Mouse (Mus musculus) heart, embryonic 15.5 days (tissue): ENCODE measurements around the gene Krt86. TPM values are rescaled to one million over a fixed set of nuclear protein-coding genes. Genes with fewer than 3 reads are reported as not detected.
A peak's percentile ranks its signal among the peaks of the same experiment; 100 is the strongest.

ENCODE experiments used
- ATAC-seq: fragments of 200-750 bp; cut with Nextera tagmentation; replicated peaks from 2 replicates; pipeline ENCODE4 v1.8.0; 2017; ENCODE audit warnings: low read depth, moderate TSS enrichment; ENCODE audit not compliant: insufficient number of reproducible peaks, insufficient read depth, low FRiP score
- H3K27ac ChIP-seq: fragments of 300-500 bp; sonication (generic); 2 replicates; pipeline ENCODE4 v1.5.1; 2015; ENCODE audit warnings: mild to moderate bottlenecking, inconsistent platforms
- H3K27me3 ChIP-seq: fragments of 300-500 bp; sonication (generic); 2 replicates; pipeline ENCODE4 v1.6.1; 2015; ENCODE audit warnings: inconsistent platforms
- H3K36me3 ChIP-seq: fragments of 300-500 bp; sonication (generic); 2 replicates; pipeline ENCODE4 v1.6.1; 2015; ENCODE audit warnings: mild to moderate bottlenecking, inconsistent platforms
- H3K4me1 ChIP-seq: fragments of 300-500 bp; sonication (generic); replicated peaks from 2 replicates; pipeline ENCODE4 v1.6.1; 2015; ENCODE audit warnings: inconsistent platforms
- H3K4me2 ChIP-seq: fragments of 300-500 bp; sonication (generic); 2 replicates; pipeline ENCODE4 v1.6.1; 2015; ENCODE audit warnings: inconsistent platforms, mild to moderate bottlenecking, moderate library complexity
- H3K4me3 ChIP-seq: fragments of 300-500 bp; sonication (generic); 2 replicates; pipeline ENCODE4 v1.5.1; 2015; ENCODE audit warnings: mild to moderate bottlenecking, inconsistent platforms
- H3K9ac ChIP-seq: fragments of 300-500 bp; sonication (generic); 2 replicates; pipeline ENCODE4 v1.6.1; 2015; ENCODE audit warnings: mild to moderate bottlenecking, inconsistent platforms
- H3K9me3 ChIP-seq: fragments of 300-500 bp; sonication (generic); replicated peaks from 2 replicates; pipeline ENCODE4 v1.6.1; 2016; ENCODE audit warnings: inconsistent platforms
- WGBS: fragments of 180-500 bp; shearing (Covaris S2); methylation state at CpG from one replicate; pipeline ENCODE4 v1.1.7; 2015; ENCODE audit warnings: mixed read lengths; 5-methylcytosine and 5-hydroxymethylcytosine counted together
- polyA plus RNA-seq: library from polyadenylated mRNA; unstranded; fragments of >200 nt; fragmentation: Nextera tagmentation; extraction: Ambion mirVana; gene quantifications from 2 replicates; pipeline ENCODE4 v1.2.1, GENCODE M21; 2015

Gene Krt86
- polyA plus RNA-seq: not detected in 2 replicates

DNA sequence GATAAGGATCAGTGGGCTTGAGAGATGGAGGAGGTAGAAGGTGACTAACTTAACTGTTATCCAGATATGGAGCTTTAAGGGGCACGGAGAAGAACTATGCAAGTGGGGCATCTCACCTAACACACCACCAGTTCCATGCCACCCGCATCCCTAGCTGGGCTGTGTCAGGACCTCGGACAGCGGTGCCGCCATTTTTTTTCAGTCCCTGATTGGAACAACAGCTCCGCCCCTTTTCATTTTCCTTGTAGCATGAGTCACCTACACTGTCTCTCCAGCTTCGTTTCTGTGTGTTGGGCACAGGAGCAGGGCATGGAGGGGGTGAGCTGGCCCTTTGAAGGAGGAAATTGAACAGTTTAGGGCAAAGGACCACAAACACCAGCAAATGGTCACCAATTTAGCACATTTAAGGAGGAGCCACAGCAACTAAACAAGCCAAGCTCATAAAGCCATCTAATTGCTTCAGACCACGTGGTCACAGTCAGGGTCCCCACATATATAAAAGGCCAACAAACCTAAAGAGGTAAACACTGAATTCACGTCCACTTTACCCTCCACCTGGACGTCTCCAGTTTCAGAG is at the start of gene Krt86:
Gene Krt86 (plus strand): TSS at position 527 of the 577 bp plus-strand sequence.
- Histone ChIP-seq H3K36me3 (no peaks in the 10 kb centered on the region), H3K9me3 (no peaks in the 10 kb centered on the region), H3K9ac (no peak within 1 kb of the TSS), H3K4me1 (no peaks in the 10 kb centered on the region), H3K4me2 (no peak within 1 kb of the TSS), H3K4me3 (no peak within 1 kb of the TSS), H3K27ac (no peak within 1 kb of the TSS), H3K27me3 (peaks cover 7% of the 10 kb centered on the region)
- 19% methylated on average over 10 of the region's 10 CpGs for WGBS
- ATAC-seq: no peak

GRCm38 (mm10) chr15:101424914-101425313 is 48.4 kb upstream of the Krt86 start:
- Histone ChIP-seq H3K9me3 (no peaks in the 10 kb centered on the region), H3K4me2 (no peak overlapping the region), H3K36me3 (no peaks in the 10 kb centered on the region), H3K4me1 (no peaks in the 10 kb centered on the region), H3K27ac (no peak overlapping the region), H3K4me3 (no peak overlapping the region), H3K27me3 (peaks cover 6% of the 10 kb centered on the region), H3K9ac (no peak overlapping the region)
- no peak for ATAC-seq
- WGBS: 25% methylated on average over 5 of the region's 5 CpGs

- 81% methylated on average over 7 of the region's 7 CpGs for WGBS
- no peak overlapping the region for H3K9ac ChIP-seq
- no peak overlapping the region for H3K4me2 ChIP-seq
- H3K4me1 ChIP-seq: peaks cover 6% of the 10 kb centered on the region
- no peak overlapping the region for H3K4me3 ChIP-seq
- H3K36me3 ChIP-seq: no peaks in the 10 kb centered on the region
- no peaks in the 10 kb centered on the region for H3K9me3 ChIP-seq
- peaks cover 57% of the 10 kb centered on the region for H3K27me3 ChIP-seq
- no peak overlapping the region for H3K27ac ChIP-seq
- no peak for ATAC-seq
These were observed 36.7 kb upstream of the Krt86 start for GRCm38 (mm10) chr15:101436611-101437010.

DNA sequence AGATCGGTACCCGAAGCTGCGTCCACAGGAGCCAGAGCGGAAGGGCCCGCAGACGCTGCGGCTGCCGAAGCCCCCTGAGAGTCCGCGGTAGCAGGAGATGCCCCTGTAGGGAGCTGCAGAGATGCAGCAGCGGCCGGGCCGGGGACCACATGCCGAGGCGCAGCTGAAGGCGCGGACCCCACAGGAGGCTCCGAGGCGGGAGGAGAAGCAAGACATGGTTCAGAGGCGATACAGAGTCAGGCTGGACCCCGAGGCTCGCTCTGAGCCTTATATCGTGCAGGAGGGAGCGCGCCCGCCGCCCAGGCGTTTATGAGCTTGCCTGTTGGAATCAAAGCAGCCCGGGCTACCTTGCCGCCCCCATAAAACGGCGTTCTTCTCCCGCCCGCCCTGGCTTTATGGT is 34.7 kb upstream of the Krt86 start, which contains the start of gene Krt87:
Gene Krt87 (minus strand): TSS at position 250 of the 400 bp plus-strand sequence.
- peaks cover 6% of the 10 kb centered on the region for H3K4me1 ChIP-seq
- WGBS: 2% methylated on average over 29 of the region's 34 CpGs
- no peak for ATAC-seq
- peaks cover 51% of the 10 kb centered on the region for H3K27me3 ChIP-seq
- H3K4me3 ChIP-seq: peak within 1 kb of the TSS; percentile 27
- H3K36me3 ChIP-seq: no peaks in the 10 kb centered on the region
- H3K27ac ChIP-seq: no peak within 1 kb of the TSS
- peak within 1 kb of the TSS; percentile 44 for H3K4me2 ChIP-seq
- H3K9ac ChIP-seq: no peak within 1 kb of the TSS
- H3K9me3 ChIP-seq: no peaks in the 10 kb centered on the region

DNA sequence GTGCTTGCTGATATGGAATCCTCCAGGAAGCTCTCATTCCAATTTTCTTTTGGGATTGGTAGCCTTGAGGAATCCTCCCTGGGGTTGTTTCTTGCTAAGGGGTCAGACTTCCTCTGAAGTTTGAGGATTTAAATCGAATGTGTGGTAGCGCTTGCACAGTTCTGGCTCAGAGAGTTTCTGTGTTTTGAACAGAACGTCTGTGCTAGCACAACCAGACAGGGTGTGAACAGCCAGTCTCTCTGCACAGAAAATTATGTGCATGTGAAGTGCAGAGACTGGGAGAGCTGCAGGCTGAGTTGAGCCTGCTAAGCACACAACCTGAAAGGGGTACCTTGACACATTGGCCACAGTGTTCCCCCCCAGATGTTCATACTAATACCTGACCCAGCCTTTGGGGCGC is 32.4 kb upstream of the Krt86 start:
- Histone ChIP-seq H3K27ac (no peak overlapping the region), H3K4me2 (no peak overlapping the region), H3K27me3 (peaks cover 51% of the 10 kb centered on the region), H3K36me3 (no peaks in the 10 kb centered on the region), H3K4me1 (peaks cover 6% of the 10 kb centered on the region), H3K9ac (no peak overlapping the region), H3K9me3 (no peaks in the 10 kb centered on the region), H3K4me3 (no peak overlapping the region)
- 60% methylated on average over 4 of the region's 4 CpGs for WGBS
- ATAC-seq: no peak

GRCm38 (mm10) chr15:101446572-101446971 is 26.7 kb upstream of the Krt86 start:
- H3K4me3 ChIP-seq: no peak overlapping the region
- H3K4me2 ChIP-seq: peak overlapping the region; percentile 23; the same call in 1 of the 2 replicates
- H3K9me3 ChIP-seq: no peaks in the 10 kb centered on the region
- H3K36me3 ChIP-seq: no peaks in the 10 kb centered on the region
- ATAC-seq: no peak
- H3K27ac ChIP-seq: no peak overlapping the region
- no peaks in the 10 kb centered on the region for H3K27me3 ChIP-seq
- 42% methylated on average over 11 of the region's 11 CpGs for WGBS
- H3K9ac ChIP-seq: no peak overlapping the region
- 0 out of 2 replicates have a peak, but pooled peaks cover 2% of the 10 kb centered on the region for H3K4me1 ChIP-seq

GRCm38 (mm10) chr15:101447444-101447843 is 25.8 kb upstream of the Krt86 start, which contains the start of gene Krt88:
TSS of gene Krt88 (plus strand) at chr15:101447744.
- WGBS: 65% methylated on average over 2 of the region's 2 CpGs
- H3K9ac ChIP-seq: no peak within 1 kb of the TSS
- no peaks in the 10 kb centered on the region for H3K9me3 ChIP-seq
- H3K27ac ChIP-seq: no peak within 1 kb of the TSS
- H3K4me2 ChIP-seq: peak within 1 kb of the TSS; percentile 23; the same call in 1 of the 2 replicates
- H3K27me3 ChIP-seq: no peaks in the 10 kb centered on the region
- no peak within 1 kb of the TSS for H3K4me3 ChIP-seq
- no peak for ATAC-seq
- 0 out of 2 replicates have a peak, but pooled peaks cover 2% of the 10 kb centered on the region for H3K4me1 ChIP-seq
- no peaks in the 10 kb centered on the region for H3K36me3 ChIP-seq

DNA sequence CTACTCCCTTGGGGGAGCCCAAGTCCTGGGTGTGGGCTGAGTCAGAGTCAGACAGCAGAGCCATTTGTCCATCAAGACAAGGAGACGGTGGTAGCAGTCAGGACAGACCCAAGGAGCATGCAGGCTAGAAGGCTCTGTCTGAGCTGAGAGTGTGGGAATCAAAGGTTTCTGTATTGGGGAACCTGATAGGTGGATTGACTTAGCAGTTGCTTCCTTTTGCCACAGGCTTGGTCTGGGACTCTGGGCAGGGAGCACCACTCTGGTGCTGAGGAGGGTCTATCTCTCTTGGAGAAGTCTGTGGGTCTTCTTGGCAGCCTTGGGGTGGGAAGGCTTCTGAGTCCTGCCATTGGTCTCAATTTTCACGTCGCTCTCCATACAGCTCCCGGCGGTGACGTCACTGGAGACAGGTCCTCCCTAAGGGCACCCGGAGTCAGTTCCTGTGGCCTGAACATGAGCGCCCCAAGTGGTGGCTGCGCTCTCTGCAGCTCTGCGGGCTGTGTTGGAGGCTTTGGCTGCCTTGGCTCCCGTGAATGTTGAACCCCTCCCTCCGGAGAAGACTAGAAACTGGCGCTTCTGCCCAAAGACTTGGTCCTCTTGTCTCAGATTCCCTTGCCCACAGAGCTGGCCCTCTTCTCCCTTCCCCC is 20.1 kb upstream of the Krt86 start:
- Histone ChIP-seq H3K9me3 (no peaks in the 10 kb centered on the region), H3K4me3 (no peak overlapping the region)
- ATAC-seq: no peak; the same call in 1 of the 2 replicates

GRCm38 (mm10) chr15:101454774-101455173 is 18.5 kb upstream of the Krt86 start:
- peaks cover 3% of the 10 kb centered on the region for H3K4me1 ChIP-seq
- H3K9ac ChIP-seq: no peak overlapping the region
- no peak overlapping the region for H3K4me3 ChIP-seq
- H3K9me3 ChIP-seq: no peaks in the 10 kb centered on the region
- H3K36me3 ChIP-seq: no peaks in the 10 kb centered on the region
- 84% methylated on average over 8 of the region's 8 CpGs for WGBS
- no peak for ATAC-seq
- no peak overlapping the region for H3K4me2 ChIP-seq
- H3K27me3 ChIP-seq: no peaks in the 10 kb centered on the region
- no peak overlapping the region for H3K27ac ChIP-seq

More for the DNA sequence above, 20.1 kb upstream of the Krt86 start:
- H3K36me3 ChIP-seq: no peaks in the 10 kb centered on the region
- H3K9ac ChIP-seq: no peak overlapping the region
- H3K4me2 ChIP-seq: peak overlapping the region; percentile 41
- no peaks in the 10 kb centered on the region for H3K27me3 ChIP-seq
- WGBS: 2% methylated on average over 13 of the region's 13 CpGs
- peaks cover 3% of the 10 kb centered on the region for H3K4me1 ChIP-seq
- H3K27ac ChIP-seq: no peak overlapping the region

DNA sequence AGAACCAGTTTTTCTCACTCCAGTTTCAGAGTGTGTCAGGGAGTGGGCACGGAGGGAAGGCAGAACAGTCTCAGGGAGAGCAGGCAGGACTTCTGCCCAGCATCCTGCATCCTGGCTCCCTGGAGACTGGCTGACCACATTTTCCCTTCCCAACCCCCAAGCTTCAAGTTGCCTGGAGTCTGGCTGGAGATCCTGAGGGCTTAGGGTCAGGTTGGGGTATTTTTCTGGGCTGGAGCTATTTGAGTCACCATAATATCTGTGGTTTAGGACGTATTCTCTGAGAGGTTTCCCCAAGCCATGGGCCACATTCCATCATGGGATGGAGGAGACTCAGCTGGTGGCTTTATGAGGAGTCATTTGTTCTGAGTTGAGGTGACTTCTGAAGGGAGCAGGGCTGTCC is 18.0 kb upstream of the Krt86 start:
- Histone ChIP-seq H3K9me3 (no peaks in the 10 kb centered on the region), H3K4me2 (no peak overlapping the region), H3K4me1 (peaks cover 3% of the 10 kb centered on the region), H3K9ac (no peak overlapping the region), H3K27ac (no peak overlapping the region), H3K36me3 (no peaks in the 10 kb centered on the region), H3K27me3 (no peaks in the 10 kb centered on the region), H3K4me3 (no peak overlapping the region)
- WGBS: 74% methylated on average over 2 of the region's 2 CpGs
- ATAC-seq: no peak

DNA sequence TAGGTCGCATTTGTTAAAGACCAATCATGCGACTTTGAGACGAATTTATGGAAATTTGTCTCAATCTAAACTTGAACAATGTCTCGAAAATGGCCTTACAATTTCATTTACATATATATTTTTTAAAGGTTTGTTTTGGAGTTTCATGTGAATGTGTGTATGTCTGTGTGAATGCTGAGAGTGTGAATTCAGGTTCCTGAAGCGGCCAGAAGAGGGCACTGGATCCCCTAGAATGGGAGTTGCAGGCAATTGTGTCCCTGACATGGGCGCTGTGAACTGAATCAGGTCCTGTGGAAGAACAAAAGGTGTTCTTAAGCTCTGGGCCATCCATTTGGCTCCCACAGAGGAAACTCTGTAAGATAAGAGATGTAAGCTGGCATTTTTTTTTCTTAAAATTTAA is 17.4 kb upstream of the Krt86 start:
- 83% methylated on average over 6 of the region's 6 CpGs for WGBS
- Histone ChIP-seq H3K9me3 (no peaks in the 10 kb centered on the region), H3K4me3 (no peak overlapping the region), H3K36me3 (no peaks in the 10 kb centered on the region), H3K27ac (no peak overlapping the region), H3K27me3 (no peaks in the 10 kb centered on the region), H3K9ac (no peak overlapping the region), H3K4me2 (no peak overlapping the region), H3K4me1 (peaks cover 3% of the 10 kb centered on the region)
- ATAC-seq: no peak
